Mouse (Mus musculus) myocyte (in vitro differentiated cells): Measurements from ENCODE around the gene Theg. TPM values are rescaled to one million over a fixed set of nuclear protein-coding genes. Genes with fewer than 3 reads are reported as not detected.

Experiments
- H3K27me3 ChIP-seq: one replicate; pipeline ENCODE4 v1.6.1; 2011; ENCODE audit not compliant: control insufficient read depth, insufficient read depth, insufficient read length
- H3K36me3 ChIP-seq: one replicate; pipeline ENCODE4 v1.6.1; 2011; ENCODE audit not compliant: control insufficient read depth, insufficient read depth
- H3K4me2 ChIP-seq: one replicate; pipeline ENCODE4 v1.6.1; 2011; ENCODE audit warnings: low read depth, control low read depth
- H3K4me3 ChIP-seq: one replicate; pipeline ENCODE4 v1.5.1; 2011; ENCODE audit warnings: mild to moderate bottlenecking, control low read depth, moderate library complexity
- H3K79me2 ChIP-seq: one replicate; pipeline ENCODE4 v1.6.1; 2011; ENCODE audit not compliant: control insufficient read depth, insufficient read depth
- H3ac ChIP-seq: one replicate; pipeline ENCODE4 v1.6.1; 2011; ENCODE audit not compliant: control insufficient read depth, insufficient read length
- CEBPB ChIP-seq: IDR thresholded peaks from 2 replicates; pipeline ENCODE4 v1.6.1; 2011; ENCODE audit warnings: mild to moderate bottlenecking, moderate library complexity; ENCODE audit not compliant: poor library complexity, insufficient read depth, severe bottlenecking
- E2F4 ChIP-seq: IDR thresholded peaks from one replicate; pipeline ENCODE4 v1.6.1; 2011; ENCODE audit warnings: mild to moderate bottlenecking, control low read depth, moderate library complexity; ENCODE audit not compliant: insufficient read depth
- MAX ChIP-seq: IDR thresholded peaks from one replicate; pipeline ENCODE4 v1.6.1; 2011; ENCODE audit warnings: low read depth, mild to moderate bottlenecking, control low read depth
- MYOD1 ChIP-seq, 3 experiments: IDR thresholded peaks; one replicate each; pipeline ENCODE4 v1.6.1; 2011; ENCODE audit warnings: control low read depth in 2 of 3, low read depth in 2 of 3, mild to moderate bottlenecking in 2 of 3, moderate library complexity in 1 of 3; ENCODE audit not compliant: insufficient read length in 2 of 3, control insufficient read depth in 1 of 3
- MYOG ChIP-seq, 3 experiments: IDR thresholded peaks; one replicate each; pipeline ENCODE4 v1.6.1; 2011; ENCODE audit warnings: control low read depth in 2 of 3, low read depth in 2 of 3, mild to moderate bottlenecking in 2 of 3; ENCODE audit not compliant: insufficient read length in 2 of 3, control insufficient read depth in 1 of 3, insufficient read depth in 1 of 3
- POLR2A ChIP-seq: IDR thresholded peaks from one replicate; pipeline ENCODE4 v1.6.1; 2011; ENCODE audit warnings: low read depth, mild to moderate bottlenecking, control low read depth, moderate library complexity; ENCODE audit not compliant: insufficient read length
- POLR2AphosphoS2 ChIP-seq: IDR thresholded peaks from one replicate; pipeline ENCODE4 v1.6.1; 2011; ENCODE audit warnings: low read depth, control low read depth; ENCODE audit not compliant: insufficient read length
- REST ChIP-seq: IDR thresholded peaks from one replicate; pipeline ENCODE4 v1.6.1; 2011; ENCODE audit warnings: mild to moderate bottlenecking, control low read depth, moderate library complexity; ENCODE audit not compliant: insufficient read depth, insufficient read length
- SRF ChIP-seq: IDR thresholded peaks from one replicate; pipeline ENCODE4 v1.6.1; 2011; ENCODE audit warnings: low read depth; ENCODE audit not compliant: control insufficient read depth, insufficient read length
- TCF12 ChIP-seq: IDR thresholded peaks from one replicate; pipeline ENCODE4 v1.6.1; 2011; ENCODE audit warnings: mild to moderate bottlenecking, control low read depth; ENCODE audit not compliant: poor library complexity, insufficient read depth, severe bottlenecking
- TCF3 ChIP-seq: IDR thresholded peaks from one replicate; pipeline ENCODE4 v1.6.1; 2011; ENCODE audit warnings: low read depth, control low read depth; ENCODE audit not compliant: insufficient read length
- USF1 ChIP-seq: IDR thresholded peaks from one replicate; pipeline ENCODE4 v1.6.1; 2011; ENCODE audit warnings: low read depth, mild to moderate bottlenecking, control low read depth, moderate library complexity
- polyA plus RNA-seq: library from polyadenylated mRNA; unstranded; fragments of >200 nt; fragmentation: generic; extraction: Trizol; gene quantifications from one replicate; pipeline ENCODE4 v1.2.1, GENCODE M21; 2012; ENCODE audit warnings: missing spikeins

The Theg gene
- polyA plus RNA-seq, 1 experiment: not detected

DNA sequence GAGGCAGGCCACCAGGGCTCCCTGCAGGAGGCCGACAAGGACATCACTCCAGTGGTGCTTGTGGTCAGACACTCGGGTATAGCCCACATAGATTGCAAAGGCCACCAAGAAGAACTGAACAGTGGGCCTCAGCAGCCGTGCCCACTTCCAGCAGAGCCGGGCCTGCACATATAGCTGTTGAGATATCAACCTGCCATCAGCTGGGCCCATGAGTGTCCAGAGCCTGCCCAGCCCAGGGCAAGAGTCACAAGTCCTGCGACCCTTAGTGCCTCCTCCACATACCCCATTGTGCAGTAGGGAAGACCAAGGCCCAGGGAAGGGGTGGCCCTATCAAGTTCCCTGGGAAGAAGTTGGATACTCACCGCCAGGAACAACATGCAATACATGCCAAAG lies 59.7 kb downstream of the Theg start:
- Histone ChIP-seq H3K79me2 (peaks cover 10% of the 10 kb centered on the region), H3K36me3 (peaks cover 11% of the 10 kb centered on the region), H3K4me3 (no peak overlapping the region), H3K4me2 (no peak overlapping the region), H3K27me3 (no peaks in the 10 kb centered on the region), H3ac (no peak overlapping the region)
- no peak for TF ChIP-seq CEBPB
- no peak for TF ChIP-seq USF1
- TF ChIP-seq SRF: no peak
- TF ChIP-seq POLR2A: no peak
- TF ChIP-seq MYOG (IDR thresholded peaks at IDR 0.05; ENCODE audit: control insufficient read depth in 1 of 3, insufficient read depth in 1 of 3, insufficient read length in 2 of 3, low read depth in 2 of 3): no peak
- no peak for TF ChIP-seq MYOD1 (IDR thresholded peaks at IDR 0.05; ENCODE audit: control insufficient read depth in 1 of 3, insufficient read length in 2 of 3, low read depth in 2 of 3)
- TF ChIP-seq REST: no peak
- TF ChIP-seq E2F4: no peak
- TF ChIP-seq MAX: no peak
- TF ChIP-seq TCF12: no peak
- no peak for TF ChIP-seq TCF3
- TF ChIP-seq POLR2AphosphoS2: no peak

DNA sequence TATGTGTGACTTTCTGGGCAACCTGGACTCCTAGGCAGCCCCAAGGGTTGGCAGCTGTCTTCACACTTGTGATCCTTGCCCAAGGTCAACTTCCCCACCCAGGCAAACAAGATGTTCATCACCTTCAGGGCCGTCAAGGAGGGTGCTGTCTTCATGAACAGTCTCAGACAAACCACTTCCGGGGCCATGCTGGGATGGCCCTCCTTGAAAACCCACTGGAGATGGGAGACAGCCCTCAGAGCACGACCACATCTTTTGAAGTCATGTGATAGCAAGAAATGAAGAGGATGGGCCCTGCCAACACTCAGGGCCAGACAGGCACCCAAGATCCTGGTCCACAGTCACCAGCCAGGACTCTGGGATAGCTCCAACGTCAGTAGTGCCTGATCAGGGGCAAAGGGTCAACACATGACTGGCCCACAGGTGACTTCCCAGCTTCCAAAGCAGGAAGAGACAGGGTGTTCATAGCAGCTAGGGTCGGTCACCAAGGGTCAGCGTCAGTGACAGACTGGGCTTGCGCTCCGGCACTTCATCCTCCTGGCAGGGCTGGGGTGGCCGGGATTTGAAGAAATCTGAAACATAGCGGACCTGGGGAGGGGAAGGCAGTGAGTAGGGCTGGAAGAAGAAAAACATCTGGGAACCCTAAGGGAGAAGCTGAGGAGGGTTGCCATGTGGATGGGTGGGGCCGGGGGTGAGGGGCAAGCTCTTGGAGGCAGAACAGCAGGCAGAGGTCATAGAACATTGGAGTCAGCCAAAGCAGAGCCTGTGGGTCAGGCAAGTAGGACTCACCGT lies 60.3 kb downstream of the Theg start:
- peaks cover 4% of the 10 kb centered on the region for H3K79me2 ChIP-seq
- no peaks in the 10 kb centered on the region for H3K27me3 ChIP-seq
- H3K4me2 ChIP-seq: no peak overlapping the region
- no peak overlapping the region for H3K4me3 ChIP-seq
- TF ChIP-seq POLR2AphosphoS2 (no peak), MYOD1 (IDR thresholded peaks at IDR 0.05; ENCODE audit: control insufficient read depth in 1 of 3, insufficient read length in 2 of 3, low read depth in 2 of 3) (no peak), POLR2A (no peak), E2F4 (no peak), MAX (no peak), REST (no peak), SRF (no peak), TCF12 (no peak)
- no peak overlapping the region for H3ac ChIP-seq
- H3K36me3 ChIP-seq: peaks cover 11% of the 10 kb centered on the region

Other genes with a start within 250 kb of the Theg start
- gene Vmn2r82, start 230.8 kb downstream of the Theg start, polyA plus RNA-seq: not detected
- gene Vmn2r83, start 118.6 kb downstream of the Theg start, polyA plus RNA-seq: not detected
- gene Plpp2, start 53.5 kb downstream of the Theg start, polyA plus RNA-seq: 68.7 TPM
- gene Mier2, start 32.1 kb downstream of the Theg start, polyA plus RNA-seq: 26.6 TPM
- gene C2cd4c, start 26.7 kb upstream of the Theg start, polyA plus RNA-seq: 0.01 TPM
- 2.3 TPM for gene Shc2, start 50.6 kb upstream of the Theg start, polyA plus RNA-seq
- gene Odf3l2, start 58.4 kb upstream of the Theg start, polyA plus RNA-seq: not detected
- not detected for gene Madcam1, start 77.2 kb upstream of the Theg start, polyA plus RNA-seq
- 80.2 TPM for gene Tpgs1, start 82.0 kb upstream of the Theg start, polyA plus RNA-seq
- 299 TPM for gene Cdc34, start 94.9 kb upstream of the Theg start, polyA plus RNA-seq
- gene Gzmm, start 101.7 kb upstream of the Theg start, polyA plus RNA-seq: 0.71 TPM
- 1,268 TPM for gene Bsg, start 117.2 kb upstream of the Theg start, polyA plus RNA-seq
- 0.35 TPM for gene Hcn2, start 129.3 kb upstream of the Theg start, polyA plus RNA-seq
- gene Polrmt, start 159.2 kb upstream of the Theg start, polyA plus RNA-seq: 82.3 TPM
- gene Fgf22, start 167.7 kb upstream of the Theg start, polyA plus RNA-seq: 0.26 TPM
- 91.3 TPM for gene Rnf126, start 179.6 kb upstream of the Theg start, polyA plus RNA-seq
- 28.9 TPM for gene Fstl3, start 189.9 kb upstream of the Theg start, polyA plus RNA-seq
- gene Prss57, start 203.6 kb upstream of the Theg start, polyA plus RNA-seq: 0.07 TPM
- 70.0 TPM for gene Palm, start 206.2 kb upstream of the Theg start, polyA plus RNA-seq
- 0.06 TPM for gene Misp, start 233.7 kb upstream of the Theg start, polyA plus RNA-seq